Mouse (Mus musculus) brain, embryonic 18.5 days (tissue): ENCODE measurements around the gene Wnt2b.

Experiments
- DNase-seq: peaks from one replicate; pipeline ENCODE4 v3.0.0-alpha.2; 2012; ENCODE audit warnings: low read depth, low spot score

The Wnt2b gene

DNA sequence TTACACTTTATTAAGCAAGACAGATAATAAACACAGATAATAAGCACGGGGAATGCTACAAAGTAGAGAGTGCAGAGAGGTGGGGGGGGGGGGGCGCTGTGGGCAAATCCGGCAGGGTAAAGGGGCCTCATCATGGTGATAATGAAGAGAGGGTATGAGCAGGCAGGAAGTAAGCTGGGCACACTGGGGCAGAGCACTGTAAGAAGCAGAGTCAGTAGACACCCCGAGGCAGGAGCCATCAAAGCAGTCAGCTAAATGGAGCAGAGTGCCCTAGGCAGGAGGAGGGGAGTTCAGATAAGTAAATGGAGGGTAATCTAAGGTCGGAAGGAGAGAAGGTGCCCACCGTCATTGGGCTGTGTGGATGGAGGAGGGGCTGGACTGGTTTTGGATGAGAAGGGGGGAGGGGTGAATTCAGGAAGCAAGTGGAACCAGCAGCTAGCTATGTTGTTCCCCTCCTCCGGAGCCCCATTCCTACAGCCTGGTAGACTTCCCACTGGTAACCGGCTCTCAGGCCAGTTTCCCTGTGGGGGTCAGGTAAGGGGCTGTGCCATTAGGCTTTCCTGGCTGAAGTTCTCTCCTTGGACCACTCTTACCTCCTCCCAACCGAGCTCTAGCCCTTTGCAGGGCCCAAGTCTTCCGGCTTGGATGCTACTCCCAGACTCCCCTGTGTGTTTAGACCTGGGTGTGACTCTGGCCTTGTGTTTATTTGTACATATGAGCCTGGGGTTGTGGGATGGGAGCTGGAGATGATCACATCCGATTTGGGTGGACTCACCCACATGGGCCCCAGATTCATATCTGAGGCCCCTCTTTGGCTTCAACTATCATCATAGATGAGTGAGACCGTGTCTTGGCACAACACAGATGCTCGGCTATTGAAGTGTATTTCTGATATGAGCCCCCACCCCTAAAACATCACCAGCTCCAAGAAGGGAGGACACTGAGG lies 1.9 kb upstream of the Wnt2b start:
- no peak for DNase-seq

DNA sequence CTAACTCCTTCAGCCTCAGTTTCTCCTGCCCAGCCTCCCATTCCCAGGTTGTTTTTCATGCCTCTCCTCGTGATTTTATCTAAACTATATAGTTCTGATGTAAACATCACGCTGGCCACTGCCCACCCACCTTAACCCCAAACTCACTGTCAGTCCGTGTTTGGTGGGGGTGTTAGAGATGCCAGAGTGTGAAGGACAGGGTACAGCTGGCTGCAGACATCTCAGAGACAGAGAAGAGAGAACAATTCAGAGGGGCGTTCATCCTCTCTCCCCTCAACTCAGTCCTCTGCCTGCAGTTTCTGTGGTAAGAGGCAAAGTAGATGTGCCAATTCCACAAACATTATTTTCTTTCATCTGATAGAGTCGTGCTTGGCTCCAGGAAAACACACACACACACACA lies 1.1 kb upstream of the Wnt2b start:
- no peak for DNase-seq

DNA sequence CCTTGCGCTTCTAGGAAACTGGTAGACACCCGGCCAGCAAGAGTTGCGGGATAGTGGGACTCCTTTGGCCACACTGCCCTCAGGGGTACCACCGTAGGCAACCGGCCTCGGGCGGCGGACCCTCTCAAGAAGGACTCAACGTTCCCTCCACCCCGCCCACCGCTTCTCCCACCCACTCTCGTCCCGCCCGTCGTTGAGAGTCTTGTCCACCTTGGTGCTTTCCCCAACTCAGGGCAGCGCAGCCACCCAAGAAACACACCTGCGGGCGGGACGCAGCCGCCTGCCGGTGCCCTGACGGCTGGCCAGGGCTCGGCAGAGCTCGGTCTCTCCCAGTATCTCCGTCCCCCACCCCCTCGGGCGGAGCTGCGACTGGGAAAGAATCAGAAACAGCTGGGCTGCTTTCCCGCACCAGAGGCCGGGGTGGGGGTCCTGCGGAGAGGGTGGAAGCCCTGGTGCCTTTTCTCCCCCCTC lies 455 bp upstream of the Wnt2b start:
- no peak for DNase-seq

DNA sequence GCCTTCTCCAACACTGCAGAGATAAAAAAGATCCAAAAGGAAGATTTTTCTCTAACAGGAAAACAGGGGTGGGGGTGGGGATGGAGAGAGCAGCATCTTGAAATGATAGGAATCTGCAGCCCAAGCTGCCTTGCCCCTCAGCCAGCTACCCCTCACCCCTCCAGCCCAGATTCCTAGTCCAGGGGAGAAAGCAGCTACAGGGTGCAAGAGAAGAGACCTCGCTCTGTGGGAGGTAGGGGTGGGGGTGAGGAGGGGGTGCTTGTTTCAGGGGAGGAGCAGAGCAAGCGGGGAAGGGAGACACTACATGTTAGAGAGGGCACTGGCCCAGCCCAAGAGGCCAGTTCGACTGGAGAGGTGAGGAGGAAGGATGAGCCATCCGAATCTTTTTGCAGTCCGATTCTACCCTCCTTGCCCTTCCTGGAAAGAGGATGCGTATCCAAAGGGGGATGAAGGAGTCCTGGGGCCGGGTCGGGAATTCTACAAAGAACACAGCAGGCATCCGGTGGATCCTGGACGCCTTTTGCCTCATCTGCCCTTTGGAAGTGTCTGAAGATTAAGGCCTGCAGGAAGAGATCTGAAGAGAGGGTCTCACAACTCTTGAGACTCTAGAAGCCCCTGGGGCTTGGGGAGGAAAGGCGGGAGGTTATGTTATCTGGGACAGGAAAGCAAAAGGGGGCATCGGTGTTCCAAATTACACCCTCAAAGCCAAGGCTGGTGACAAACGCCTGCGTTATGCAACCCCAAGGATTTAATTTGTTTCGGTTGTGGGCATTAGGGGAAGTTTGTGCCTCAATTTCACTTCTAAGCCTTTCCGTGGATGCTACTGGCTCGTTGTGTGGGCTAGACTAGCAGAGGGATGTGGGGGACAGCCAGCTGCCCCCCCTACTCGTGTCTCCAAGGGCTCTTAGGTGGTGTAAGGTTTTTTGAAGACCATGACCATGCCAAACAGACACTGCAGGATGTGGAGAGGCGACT lies 1.4 kb downstream of the Wnt2b start:
- no peak for DNase-seq

DNA sequence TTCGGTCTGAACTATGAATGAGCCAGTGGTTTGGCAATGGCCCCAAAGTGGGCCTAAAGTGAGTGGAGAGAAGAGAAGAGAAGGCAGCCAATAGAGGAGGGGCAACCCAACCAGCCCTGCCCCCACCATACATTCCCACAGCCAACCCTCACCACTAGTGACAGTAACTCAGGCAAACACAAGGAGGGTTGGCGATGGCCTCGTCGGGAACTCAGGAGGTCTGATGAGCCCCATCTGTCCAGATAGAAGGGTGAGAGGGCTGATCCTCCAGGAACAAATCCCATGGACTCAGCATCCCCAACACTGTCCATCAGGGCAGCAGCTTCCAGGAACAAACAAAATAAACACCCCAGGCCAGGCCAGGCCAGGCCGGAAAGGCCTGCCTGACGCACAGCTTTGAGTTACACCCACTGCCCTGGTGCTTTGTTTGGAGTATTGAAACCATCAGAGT lies 5.6 kb downstream of the Wnt2b start:
- no peak for DNase-seq

DNA sequence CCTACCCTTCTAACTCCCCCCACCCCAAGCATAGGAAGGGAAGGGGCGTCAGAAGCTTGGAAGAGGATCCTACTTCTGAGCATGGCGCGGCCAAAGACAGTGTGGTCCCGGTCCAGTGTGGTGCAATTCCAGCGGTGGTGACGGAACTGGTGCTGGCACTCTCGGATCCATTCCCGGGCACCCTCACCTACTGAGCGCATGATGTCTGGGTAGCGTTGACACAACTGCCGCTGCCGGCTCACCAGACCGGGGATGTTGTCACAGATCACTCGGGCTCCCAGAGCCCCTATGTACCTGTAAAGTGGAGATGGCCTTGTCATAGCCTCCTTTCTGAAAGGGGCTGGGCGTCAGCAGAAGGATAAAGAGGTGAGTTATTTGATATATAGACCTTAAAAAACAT lies 7.2 kb downstream of the Wnt2b start:
- no peak for DNase-seq

DNA sequence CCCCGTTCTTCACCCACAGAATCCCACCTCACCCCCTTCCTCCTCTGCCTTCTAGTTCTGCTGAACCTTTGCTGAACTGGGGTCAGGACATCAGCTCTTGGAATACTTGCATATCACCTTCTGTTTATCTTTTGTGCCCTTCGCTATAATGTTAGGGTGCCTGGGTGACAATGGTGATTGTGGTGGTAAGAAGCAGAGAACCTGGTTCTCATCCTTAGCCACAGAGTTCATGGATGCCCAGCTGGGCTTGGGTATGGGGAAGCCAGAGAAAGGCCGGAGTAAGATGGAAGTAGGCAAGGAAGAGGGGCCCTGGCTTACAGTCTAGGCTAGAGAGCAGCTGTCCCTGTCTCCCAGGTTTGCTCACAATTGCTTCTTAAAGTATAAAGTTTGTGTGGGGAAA lies 7.6 kb downstream of the Wnt2b start:
- no peak for DNase-seq

DNA sequence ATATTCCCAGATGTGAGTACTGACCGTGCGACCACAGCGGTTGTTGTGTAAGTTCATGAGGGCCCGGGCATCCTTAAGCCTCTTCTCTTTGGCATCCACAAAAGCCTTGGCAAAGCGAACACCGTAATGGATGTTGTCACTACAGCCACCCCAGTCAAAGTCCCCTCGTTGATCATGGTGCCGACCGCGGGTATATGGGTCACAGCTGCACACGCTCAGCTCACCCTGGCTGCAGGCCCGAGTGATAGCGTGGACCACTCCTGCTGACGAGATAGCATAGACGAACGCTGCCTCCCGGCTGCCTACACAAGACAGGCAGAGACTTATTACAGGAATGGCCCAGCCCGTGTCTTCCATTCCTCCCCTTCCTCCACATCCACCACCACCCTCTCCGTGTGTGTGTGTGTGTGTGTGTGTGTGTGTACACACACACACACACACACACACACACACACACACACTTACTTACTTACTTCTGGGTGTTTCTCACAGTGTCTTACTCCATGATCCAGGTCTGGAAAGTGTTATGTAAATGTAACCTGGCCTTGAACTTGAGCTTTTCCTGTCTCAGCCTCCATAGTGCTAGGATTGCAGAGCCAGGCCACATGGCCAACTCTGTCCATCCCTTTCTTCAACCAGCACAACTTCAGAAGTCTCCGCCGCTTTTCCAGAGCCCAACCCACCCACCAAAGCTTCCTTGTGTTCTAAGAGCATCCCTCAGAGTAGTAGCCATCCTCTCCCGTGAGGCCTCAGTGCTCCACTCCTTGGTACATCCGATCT lies 8.6 kb downstream of the Wnt2b start:
- no peak for DNase-seq

DNA sequence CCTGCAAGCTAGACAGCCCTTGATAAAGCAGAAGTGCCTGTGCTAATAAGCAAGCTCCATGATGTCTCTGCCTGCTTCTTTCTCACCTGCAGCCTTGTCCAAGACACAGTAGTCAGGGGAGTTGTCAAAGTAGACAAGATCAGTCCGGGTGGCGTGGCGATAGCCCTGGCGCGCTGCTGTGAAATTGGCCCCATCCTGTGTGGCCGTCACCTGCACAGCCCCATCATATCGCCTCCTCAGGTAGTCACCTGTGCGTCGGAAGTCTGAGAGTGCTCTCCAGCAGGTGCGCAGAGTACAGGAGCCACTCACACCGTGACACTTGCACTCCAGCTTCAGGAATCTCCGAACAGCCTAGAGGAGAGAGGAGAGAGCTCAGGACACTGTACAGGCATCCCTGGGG lies 10.8 kb downstream of the Wnt2b start:
- DNase-seq: no peak

DNA sequence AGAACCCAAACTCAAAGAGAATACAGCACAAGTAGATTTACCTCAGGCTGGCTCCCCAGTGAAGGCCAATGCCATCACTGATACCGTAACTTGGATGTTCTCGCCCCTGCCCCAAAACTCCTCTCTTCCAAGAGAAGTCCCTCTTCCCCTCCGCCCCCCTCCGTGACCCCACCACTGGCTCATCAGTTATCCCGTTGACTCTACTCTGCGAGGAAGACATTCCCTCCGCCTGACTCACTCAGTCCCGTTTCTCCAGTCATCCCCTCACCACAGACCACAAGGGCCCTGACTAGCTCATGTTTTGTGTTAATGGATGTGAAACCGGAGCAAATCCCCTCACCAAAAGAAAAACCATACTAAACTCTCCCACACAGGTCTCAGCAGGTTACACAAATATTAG lies 16.8 kb downstream of the Wnt2b start:
- no peak for DNase-seq

DNA sequence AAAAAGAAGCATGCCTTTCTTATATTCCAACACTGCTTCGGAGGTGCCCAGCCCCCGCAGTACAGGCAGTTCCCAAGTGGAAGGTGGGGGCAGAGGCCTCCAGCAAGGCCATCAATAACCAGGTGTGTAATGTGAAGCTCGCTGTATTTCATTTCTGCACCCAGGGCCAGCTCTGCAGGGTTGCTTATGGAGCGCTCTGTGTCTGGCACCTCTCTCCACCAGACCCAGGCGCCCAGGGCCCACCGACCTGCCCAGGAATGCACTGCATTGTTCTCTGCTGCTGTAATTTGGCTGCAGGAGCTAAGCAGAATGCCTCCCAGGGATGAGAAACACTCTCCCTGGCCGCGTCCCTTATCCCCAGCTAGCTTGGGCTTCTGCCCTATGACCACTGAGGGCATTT lies 18.4 kb downstream of the Wnt2b start:
- DNase-seq: no peak

DNA sequence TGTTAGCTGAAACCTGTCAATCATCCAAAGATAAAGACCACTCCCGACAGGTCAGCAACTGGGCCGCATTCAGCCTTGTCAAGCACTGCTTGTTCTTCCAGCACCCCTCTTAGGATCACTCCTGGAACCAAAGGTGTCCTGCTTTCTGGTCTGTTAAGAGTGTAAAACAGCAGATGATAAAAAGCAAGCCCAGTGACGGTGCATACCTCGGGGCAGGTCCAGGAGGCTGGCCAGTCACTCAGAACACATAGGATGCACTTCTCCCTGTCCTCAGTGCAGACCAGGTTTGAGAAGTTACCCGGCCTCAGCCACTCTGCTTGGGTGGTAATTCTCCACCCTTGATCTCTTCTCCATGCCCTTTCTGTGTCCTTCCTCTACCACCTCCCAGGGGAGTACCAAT lies 19.0 kb downstream of the Wnt2b start:
- no peak for DNase-seq

DNA sequence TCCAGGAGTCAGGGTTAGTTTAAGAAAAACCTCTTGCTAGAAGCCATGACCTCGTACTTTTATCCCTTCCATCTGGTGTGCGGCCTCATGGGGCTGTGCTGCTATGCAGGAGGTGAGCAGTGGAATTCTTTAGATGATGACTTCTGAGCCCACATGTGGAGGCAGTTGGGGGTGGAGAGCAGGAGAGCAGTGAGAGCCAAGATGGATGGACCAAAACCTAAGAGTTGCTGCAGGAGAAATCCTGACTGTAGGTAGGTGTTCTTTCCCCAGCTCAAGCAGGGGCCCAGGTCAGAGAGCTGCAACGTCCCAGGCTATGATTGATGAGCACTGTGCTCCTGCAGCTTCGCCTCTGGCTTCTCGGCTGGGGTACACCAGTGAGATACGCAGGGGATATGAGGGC lies 21.0 kb downstream of the Wnt2b start:
- DNase-seq: no peak

DNA sequence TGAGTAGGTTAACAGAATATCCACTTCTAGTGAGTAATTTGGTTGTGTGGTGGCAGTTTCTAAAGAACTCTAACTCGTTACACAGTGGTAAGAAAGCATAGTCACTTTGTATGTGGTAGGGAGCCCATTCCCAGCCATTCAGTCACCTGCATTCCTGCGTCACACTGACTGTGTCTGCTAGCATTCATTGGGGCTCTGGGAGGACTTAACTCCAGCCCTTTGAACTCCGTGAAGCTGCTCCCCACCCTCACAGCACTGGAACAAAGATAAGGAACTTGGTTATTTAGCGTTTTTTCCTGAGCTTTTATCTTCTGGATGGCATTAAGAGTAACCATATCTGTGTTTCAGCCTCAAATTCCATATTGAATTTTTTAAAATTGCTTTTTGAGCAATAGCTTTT lies 23.4 kb downstream of the Wnt2b start:
- no peak for DNase-seq

DNA sequence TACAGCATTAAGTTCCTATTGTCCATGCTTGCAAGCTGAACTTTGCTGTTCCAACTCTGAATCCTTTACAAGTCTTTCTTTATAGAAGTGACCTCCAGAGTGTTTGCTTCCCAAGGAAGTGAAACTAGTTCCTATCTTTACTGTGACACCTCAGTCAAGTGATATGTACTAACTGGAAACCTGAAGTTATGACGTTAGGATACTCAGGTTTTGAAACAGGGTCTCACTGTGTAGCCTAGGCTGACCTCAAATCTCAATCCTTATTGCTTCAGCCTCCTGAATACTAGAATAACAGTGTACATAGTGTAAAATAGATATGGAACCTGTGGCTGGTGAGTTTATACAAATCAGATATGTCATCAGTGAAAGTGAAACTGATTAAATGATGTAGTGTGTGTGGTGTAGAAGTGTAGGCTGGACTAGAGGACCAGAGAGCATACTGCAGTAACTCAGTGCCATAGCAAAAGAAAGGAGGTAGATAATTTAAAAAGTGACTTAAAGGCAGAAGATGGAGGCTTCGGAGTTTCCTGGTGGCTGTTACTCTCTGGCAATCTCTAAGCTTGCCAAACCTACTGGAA lies 23.9 kb downstream of the Wnt2b start:
- DNase-seq: no peak

DNA sequence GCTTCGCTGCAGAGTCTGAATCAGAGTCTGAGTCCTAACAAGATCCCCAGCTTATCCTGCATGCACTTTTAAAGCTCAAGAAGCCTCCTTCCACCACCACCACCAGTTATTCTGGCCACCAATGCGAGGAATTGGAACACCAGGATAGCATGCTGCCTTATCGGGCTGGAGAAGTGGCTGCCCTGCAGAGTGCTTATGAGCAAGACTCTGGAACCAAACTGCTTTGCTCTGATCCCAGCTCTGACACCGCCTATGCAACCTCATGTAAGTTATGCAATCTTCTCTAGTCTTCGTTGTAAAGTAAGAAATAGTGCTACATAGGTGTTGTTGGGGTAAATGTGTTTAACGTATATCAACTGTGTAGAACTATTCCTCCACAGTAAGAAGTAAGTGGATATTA lies 32.3 kb downstream of the Wnt2b start:
- DNase-seq: no peak

DNA sequence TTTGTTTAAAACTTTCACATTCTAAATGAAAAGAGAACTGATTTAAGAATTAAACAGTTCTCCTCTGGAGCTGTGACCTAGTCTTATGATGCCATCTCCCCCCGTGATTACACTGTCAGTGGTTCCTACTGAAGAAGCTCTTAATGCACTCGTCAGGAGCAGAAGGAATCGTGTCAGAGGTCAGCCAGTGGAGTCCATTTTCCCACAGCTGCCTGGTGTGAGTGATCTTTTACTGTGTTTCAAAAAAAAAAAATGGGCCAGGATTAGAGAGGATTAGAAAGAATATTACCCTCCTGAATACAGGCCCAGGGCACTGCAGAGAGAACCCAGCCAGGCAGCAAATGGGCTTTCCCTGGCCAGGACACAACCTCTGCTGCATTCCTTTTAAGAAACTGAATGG lies 46.7 kb downstream of the Wnt2b start:
- no peak for DNase-seq

DNA sequence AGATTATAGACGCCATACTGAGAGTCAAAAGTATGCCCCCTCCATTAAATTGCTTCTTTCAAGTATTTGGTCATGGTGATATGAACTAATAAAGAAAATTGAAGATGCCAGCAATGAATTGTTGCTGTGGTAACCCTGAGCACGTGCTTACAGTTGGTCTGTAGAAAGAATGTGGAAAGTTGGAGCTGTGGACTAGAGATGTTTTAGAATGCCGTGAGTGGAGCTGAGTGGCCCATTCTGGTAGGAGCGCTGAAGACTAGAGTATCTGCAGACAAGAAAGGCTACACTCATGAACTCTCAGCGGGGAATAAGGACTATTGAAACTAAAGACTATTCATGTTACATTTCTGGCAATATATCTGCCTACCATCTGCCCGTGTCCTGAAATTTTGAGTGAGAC lies 52.5 kb downstream of the Wnt2b start:
- DNase-seq: no peak

DNA sequence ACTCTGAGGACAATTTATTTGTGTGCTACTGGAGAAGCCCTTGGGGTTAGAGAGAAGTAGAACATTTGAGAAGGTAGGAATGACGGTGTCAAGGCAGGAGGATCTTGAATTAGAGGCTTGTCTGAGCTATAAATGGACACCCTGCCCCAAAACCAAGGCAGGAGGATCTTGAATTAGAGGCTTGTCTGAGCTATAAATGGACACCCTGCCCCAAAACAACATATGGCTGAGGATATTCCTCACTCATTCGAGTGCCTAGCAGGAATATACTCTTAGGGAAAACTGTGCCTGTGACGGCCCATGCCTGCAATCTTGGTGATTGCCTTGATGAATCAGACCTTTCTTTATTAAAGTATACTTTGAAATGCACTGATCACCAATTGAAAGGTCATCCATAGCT lies 55.7 kb downstream of the Wnt2b start:
- DNase-seq: no peak

DNA sequence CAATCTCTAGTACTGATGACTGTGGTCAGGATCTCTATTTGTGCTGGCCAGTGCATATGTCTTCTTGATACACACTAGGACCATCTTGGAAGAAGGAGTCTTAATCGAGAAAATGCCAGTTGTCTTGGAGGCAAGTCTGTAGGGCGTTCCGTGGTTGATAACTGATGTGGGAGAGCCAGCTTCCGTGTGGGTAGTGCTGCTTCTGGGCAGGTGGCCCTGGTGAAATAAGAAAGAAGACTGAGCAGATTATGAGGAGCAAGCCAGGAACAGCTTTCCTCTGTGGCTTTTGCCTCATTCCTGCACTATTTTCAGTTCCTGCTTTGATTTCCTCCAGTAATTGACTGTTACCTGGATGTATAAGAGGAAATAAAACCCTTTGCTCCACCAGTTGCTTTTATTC lies 56.3 kb downstream of the Wnt2b start:
- DNase-seq: no peak

DNA sequence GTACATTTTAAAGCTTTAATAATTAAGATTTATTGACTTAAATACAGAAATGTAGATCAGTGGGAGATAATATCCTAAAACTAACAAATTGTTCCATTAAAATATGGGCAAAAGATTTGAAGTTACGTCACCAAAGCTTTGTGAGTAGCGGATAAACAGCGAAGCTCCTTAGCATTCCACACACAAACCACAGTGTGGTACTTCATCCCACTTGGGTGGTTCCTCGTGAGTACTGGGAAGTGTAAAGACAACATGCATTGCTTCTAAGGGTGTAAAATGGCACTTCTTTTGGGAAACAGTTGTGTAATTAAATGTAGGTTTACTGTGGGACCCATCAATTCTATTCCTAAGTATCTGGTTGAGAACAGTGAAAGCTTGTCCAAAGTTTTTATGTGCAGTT lies 60.6 kb downstream of the Wnt2b start:
- DNase-seq: no peak
